Mouse (Mus musculus) embryonic facial prominence, embryonic 12.5 days (tissue): ENCODE data around the gene Ildr1. TPM values are rescaled to one million over a fixed set of nuclear protein-coding genes. Genes with fewer than 3 reads are reported as not detected.

Experiments
- ATAC-seq: fragments of 200-750 bp; cut with Nextera tagmentation; 2 replicates; pipeline ENCODE4 v1.8.0; 2017; ENCODE audit not compliant: insufficient number of reproducible peaks, insufficient read depth, low FRiP score, low TSS enrichment
- H3K27ac ChIP-seq: fragments of 300-500 bp; sonication (generic); 2 replicates; pipeline ENCODE4 v1.5.1; 2016; ENCODE audit warnings: mild to moderate bottlenecking
- H3K27me3 ChIP-seq: fragments of 300-500 bp; sonication (generic); 2 replicates; pipeline ENCODE4 v1.6.1; 2016; ENCODE audit warnings: mild to moderate bottlenecking, moderate library complexity
- H3K36me3 ChIP-seq: fragments of 300-500 bp; sonication (generic); 2 replicates; pipeline ENCODE4 v1.6.1; 2016; ENCODE audit warnings: mild to moderate bottlenecking
- H3K4me1 ChIP-seq: fragments of 300-500 bp; sonication (generic); 2 replicates; pipeline ENCODE4 v1.6.1; 2016
- H3K4me2 ChIP-seq: fragments of 300-500 bp; sonication (generic); replicated peaks from 2 replicates; pipeline ENCODE4 v1.6.1; 2016; ENCODE audit warnings: mild to moderate bottlenecking, moderate library complexity
- H3K4me3 ChIP-seq: fragments of 300-500 bp; sonication (generic); 2 replicates; pipeline ENCODE4 v1.5.1; 2016; ENCODE audit warnings: mild to moderate bottlenecking
- H3K9ac ChIP-seq: fragments of 300-500 bp; sonication (generic); 2 replicates; pipeline ENCODE4 v1.6.1; 2016; ENCODE audit warnings: mild to moderate bottlenecking, moderate library complexity
- H3K9me3 ChIP-seq: fragments of 300-500 bp; sonication (generic); 2 replicates; pipeline ENCODE4 v1.6.1; 2016; ENCODE audit warnings: mild to moderate bottlenecking, moderate library complexity
- WGBS: fragments of 180-500 bp; shearing (Covaris S2); methylation state at CpG from one replicate; pipeline ENCODE4 v1.1.7; 2016; 5-methylcytosine and 5-hydroxymethylcytosine counted together
- polyA plus RNA-seq: library from polyadenylated mRNA; unstranded; fragments of >200 nt; fragmentation: Nextera tagmentation; extraction: Ambion mirVana; gene quantifications from 2 replicates; pipeline ENCODE4 v1.2.1, GENCODE M21; 2016

The Ildr1 gene
- polyA plus RNA-seq, 1 experiment from 2014 or later = 2.4 TPM

DNA sequence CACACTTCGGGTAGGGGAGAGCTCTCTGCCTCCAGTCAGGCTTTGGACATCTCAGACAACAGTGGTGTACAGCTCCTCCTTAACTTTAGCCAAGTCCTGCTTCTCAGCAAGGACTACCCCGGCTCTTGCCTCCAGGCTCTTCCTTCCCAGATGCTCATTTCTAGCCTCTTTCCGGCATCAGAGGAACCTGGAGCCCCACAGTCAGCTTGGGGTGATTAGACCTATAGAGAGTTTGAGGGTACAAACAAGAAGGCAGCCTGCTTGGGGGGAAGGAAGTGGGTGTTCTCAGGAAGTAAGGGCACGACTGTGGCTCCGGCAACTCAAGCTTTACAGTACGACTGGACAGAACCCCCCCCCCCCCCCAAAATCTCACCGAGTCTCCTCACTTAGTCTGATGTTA is 15.0 kb downstream of the Ildr1 start:
- H3K36me3 ChIP-seq = no peaks in the 10 kb centered on the region
- H3K4me3 ChIP-seq = no peak overlapping the region
- 74% methylated on average over 7 of the region's 7 CpGs for WGBS
- H3K9ac ChIP-seq = no peak overlapping the region
- ATAC-seq = no peak
- no peak overlapping the region for H3K27ac ChIP-seq
- no peaks in the 10 kb centered on the region for H3K4me1 ChIP-seq
- no peaks in the 10 kb centered on the region for H3K9me3 ChIP-seq
- no peaks in the 10 kb centered on the region for H3K27me3 ChIP-seq
- H3K4me2 ChIP-seq = no peak overlapping the region

DNA sequence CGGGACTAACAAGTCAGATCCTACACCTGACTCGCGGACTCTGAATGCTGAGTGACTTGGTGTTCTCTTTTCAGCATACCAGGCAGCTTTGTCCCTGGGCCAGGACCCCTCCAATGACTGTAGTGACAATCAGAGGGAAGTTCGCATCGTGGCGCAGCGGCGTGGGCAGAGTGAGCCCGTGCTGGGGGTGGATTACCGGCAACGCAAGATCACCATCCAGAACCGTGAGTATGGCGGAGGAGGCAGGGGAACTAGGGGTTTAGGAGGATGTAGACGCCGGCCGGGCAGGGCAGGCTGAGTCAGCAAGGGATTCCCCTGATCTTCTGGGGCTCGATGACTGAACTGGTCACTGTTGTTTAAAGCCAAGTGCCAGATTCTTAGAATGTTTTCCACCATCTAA is 15.6 kb downstream of the Ildr1 start:
- Histone ChIP-seq H3K4me1 (no peaks in the 10 kb centered on the region), H3K4me2 (no peak overlapping the region), H3K27ac (no peak overlapping the region), H3K27me3 (no peaks in the 10 kb centered on the region), H3K9ac (no peak overlapping the region), H3K36me3 (no peaks in the 10 kb centered on the region), H3K9me3 (no peaks in the 10 kb centered on the region), H3K4me3 (no peak overlapping the region)
- ATAC-seq = no peak
- 93% methylated on average over 17 of the region's 17 CpGs for WGBS

DNA sequence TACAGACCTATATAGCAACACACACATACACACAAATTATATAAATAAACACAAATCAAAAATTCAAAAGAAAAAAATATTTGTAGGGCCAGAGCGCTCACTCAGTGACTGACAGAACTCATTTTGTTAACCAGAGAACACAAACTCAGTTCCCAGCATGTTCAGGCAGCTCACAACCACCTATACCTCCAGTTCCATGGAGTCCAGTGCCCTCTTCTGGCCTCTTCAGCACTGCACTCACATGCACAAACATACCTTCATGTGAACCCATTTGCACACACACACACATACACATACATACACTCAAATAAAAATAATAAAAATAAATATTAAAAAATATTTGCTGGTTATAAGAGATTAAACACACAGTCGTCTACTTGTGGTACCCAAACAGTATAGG is 17.0 kb downstream of the Ildr1 start:
- H3K4me1 ChIP-seq = no peaks in the 10 kb centered on the region
- H3K27ac ChIP-seq = no peak overlapping the region
- no peak overlapping the region for H3K9ac ChIP-seq
- WGBS = 91% methylated on average over 2 of the region's 2 CpGs
- H3K4me2 ChIP-seq = no peak overlapping the region
- H3K27me3 ChIP-seq = no peaks in the 10 kb centered on the region
- H3K36me3 ChIP-seq = no peaks in the 10 kb centered on the region
- ATAC-seq = no peak
- no peaks in the 10 kb centered on the region for H3K9me3 ChIP-seq
- H3K4me3 ChIP-seq = no peak overlapping the region

DNA sequence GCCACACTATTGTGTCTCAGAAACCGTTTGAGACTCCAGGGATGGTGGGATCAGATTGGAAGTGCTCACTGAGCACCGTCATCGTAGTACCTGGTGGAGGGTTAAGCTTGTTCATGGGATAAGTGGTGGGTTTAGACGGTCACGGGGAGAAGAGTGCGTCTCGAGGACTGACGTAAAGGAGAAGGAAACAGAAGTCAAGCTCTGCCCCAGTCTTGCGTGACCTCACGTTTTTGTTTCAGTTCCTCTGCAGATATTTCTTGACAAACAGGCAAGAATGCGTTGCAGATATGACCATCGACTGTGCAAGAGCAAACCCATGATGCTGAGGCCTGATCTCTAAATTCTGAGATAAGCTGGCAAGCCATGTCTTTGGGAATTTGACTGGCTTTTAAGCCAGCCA is 18.0 kb downstream of the Ildr1 start:
- H3K9ac ChIP-seq = no peak overlapping the region
- H3K36me3 ChIP-seq = no peaks in the 10 kb centered on the region
- H3K9me3 ChIP-seq = no peaks in the 10 kb centered on the region
- H3K4me3 ChIP-seq = no peak overlapping the region
- H3K27me3 ChIP-seq = no peaks in the 10 kb centered on the region
- no peak overlapping the region for H3K4me2 ChIP-seq
- 87% methylated on average over 12 of the region's 12 CpGs for WGBS
- H3K4me1 ChIP-seq = no peaks in the 10 kb centered on the region
- ATAC-seq = no peak
- no peak overlapping the region for H3K27ac ChIP-seq

DNA sequence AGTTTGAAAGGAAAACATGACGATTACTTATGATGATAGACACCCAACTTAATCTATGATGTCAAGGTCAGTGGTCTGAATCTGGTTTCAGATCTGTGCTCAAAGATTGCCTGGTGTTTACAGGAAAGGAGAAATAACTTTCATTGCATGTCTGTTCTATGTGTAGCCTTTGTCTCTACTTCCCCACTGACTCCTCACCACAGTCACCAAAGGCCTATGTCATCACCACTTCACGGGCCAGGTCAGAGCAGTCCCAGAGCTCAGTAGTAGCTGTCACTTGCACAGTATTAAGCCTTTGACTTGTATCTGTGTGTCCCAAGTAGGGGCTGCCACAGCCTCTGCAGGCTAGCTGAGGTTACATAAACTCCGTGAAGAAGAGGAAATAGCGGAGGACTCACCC is 23.7 kb downstream of the Ildr1 start:
- Histone ChIP-seq H3K9ac (no peak overlapping the region), H3K9me3 (no peaks in the 10 kb centered on the region), H3K27me3 (no peaks in the 10 kb centered on the region), H3K36me3 (no peaks in the 10 kb centered on the region), H3K4me3 (no peak overlapping the region), H3K27ac (no peak overlapping the region), H3K4me2 (no peak overlapping the region), H3K4me1 (no peaks in the 10 kb centered on the region)
- no peak for ATAC-seq
- 84% methylated on average over 4 of the region's 4 CpGs for whole genome bisulfite sequencing

DNA sequence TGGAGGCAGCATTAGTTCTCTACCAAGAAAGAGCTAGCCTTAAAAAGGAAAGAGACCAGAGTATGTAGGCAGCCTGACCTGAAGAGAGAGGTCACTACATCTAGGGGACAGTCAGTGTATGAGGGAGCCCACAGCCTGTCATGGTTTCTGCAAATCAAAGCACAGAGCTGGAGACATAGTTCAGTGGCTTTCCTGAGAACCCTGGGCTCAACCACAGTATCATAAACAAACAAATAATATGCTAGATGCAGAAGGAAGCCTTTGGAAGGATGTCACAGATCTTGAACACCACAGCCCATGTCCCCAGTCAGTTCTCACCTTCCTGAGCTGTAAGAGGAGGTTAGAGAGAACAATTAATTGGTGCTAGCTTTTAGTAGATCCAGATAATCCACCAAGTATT is 24.9 kb downstream of the Ildr1 start:
- Histone ChIP-seq H3K4me1 (no peaks in the 10 kb centered on the region), H3K27me3 (no peaks in the 10 kb centered on the region), H3K9me3 (no peaks in the 10 kb centered on the region), H3K27ac (no peak overlapping the region), H3K4me3 (no peak overlapping the region), H3K4me2 (no peak overlapping the region), H3K36me3 (no peaks in the 10 kb centered on the region), H3K9ac (no peak overlapping the region)
- ATAC-seq = no peak

DNA sequence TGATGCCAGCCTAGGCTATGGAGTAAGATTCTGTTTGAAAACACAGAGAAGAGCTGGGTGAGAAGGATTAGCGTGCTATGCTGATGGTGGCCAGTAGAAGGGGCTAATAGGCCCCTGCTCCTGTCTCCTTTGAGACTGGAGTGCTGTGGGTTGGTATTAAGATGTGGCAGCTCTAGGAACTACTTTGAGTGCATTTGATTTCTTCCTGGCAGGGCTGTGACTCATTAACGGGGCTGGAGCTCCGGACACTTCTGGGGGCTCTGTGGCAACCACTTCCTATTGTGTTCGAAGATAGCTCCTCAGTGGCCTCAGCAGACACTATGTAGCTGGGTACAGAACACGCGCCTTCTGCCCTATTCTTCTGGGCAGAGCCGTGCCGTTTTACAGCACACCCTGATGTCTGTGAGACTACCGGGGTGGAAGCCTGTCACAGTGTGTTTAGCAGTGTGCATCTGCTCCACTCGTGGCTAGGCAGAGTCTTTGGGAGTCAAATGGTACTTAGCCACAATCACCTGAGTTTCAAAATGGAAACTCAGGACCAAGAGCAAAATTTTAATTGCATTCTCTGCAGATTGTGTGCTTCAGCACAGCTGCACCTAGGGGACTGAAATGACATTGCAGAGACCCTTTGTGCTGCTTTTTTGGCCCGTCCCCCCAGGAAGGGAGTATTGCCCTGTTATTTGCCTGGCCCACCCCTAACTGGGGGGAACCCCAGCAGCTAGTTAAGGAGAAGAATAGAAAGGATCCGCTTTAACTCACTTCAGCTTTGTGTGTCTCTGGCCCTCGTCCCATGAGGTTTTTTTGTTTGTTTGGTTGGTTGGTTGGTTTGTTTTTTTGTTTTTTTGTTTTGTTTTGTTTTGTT is 26.6 kb downstream of the Ildr1 start:
- H3K27ac ChIP-seq = no peak overlapping the region
- no peak overlapping the region for H3K4me2 ChIP-seq
- no peaks in the 10 kb centered on the region for H3K27me3 ChIP-seq
- H3K4me1 ChIP-seq = no peaks in the 10 kb centered on the region
- H3K9ac ChIP-seq = no peak overlapping the region
- H3K9me3 ChIP-seq = no peaks in the 10 kb centered on the region
- no peak overlapping the region for H3K4me3 ChIP-seq
- H3K36me3 ChIP-seq = no peaks in the 10 kb centered on the region
- ATAC-seq = no peak
- 59% methylated on average over 13 of the region's 13 CpGs for WGBS

DNA sequence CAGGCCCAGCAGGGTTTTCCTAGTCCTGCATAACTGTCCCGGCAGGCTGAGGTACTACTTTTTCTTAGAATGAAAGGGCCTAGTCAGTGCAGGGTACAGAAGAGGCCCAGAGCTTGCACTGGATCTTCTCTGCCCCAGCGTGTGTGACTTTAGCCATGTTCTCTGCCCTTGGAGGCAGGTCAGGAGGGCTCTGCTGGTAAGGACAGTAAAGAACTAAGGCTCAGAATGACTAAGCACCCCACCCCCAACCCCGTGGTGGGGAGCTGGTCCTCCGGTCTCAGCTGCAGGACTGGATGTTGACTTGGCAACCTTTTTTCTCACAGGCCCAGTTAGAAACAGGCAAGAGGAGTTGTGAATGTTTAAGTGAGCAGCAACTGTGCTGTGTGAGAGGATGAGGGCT is 29.0 kb downstream of the Ildr1 start:
- Histone ChIP-seq H3K4me3 (no peak overlapping the region), H3K4me1 (no peaks in the 10 kb centered on the region), H3K9me3 (no peaks in the 10 kb centered on the region), H3K36me3 (no peaks in the 10 kb centered on the region), H3K4me2 (no peak overlapping the region), H3K27ac (no peak overlapping the region), H3K9ac (no peak overlapping the region), H3K27me3 (no peaks in the 10 kb centered on the region)
- WGBS = 18% methylated on average over 4 of the region's 4 CpGs
- ATAC-seq = 0 out of 2 replicates have a peak, but pooled peaks have one; percentile 41

DNA sequence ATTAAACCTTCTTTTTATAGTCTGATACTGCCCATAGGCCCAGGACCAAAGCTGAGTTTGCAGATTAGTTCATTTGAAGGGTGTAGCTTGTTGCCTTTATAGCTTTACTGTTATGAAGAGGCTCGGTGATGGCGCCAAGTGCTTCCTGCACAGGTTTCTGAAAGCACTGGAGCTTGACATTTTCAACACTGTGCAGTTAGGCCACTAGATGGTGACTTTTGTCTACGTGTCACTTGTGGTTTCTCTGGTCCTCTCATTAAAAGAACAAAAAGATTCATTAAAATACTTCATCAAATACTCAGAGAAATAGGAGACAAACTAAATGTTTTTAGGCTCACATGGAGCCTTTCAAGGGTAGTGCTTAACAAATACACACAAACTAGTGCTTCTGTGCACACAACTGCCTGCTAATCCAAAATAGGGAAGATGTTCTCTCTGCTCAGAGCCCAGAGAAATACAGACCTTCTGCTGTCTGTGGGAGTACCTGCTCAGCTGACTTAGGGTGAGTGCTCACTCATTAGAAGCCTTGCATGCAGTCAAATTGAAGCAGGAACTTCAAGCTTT is 30.2 kb downstream of the Ildr1 start:
- Histone ChIP-seq H3K9me3 (no peaks in the 10 kb centered on the region), H3K27me3 (no peaks in the 10 kb centered on the region), H3K27ac (no peak overlapping the region), H3K4me1 (no peaks in the 10 kb centered on the region), H3K4me3 (no peak overlapping the region), H3K36me3 (no peaks in the 10 kb centered on the region), H3K9ac (no peak overlapping the region), H3K4me2 (no peak overlapping the region)
- 69% methylated on average over 3 of the region's 3 CpGs for WGBS
- ATAC-seq = no peak

DNA sequence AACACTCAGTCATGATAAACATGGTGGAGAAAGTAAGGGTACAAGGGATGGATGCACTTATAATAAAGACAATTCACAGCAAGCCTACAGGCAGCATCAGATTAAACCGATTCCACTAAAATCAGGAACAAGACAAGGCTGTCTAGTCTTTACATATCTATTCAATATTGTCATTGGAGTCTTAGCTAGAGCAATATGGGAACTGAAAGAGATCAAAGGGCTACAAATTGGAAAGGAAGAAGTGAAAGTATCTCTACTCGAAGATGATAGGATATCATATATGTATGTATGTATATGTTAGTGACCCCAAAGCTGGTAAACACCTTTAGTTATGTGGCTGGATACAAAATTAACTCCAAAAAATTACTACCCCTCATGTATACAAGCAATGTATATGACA is 35.2 kb downstream of the Ildr1 start:
- Histone ChIP-seq H3K27me3 (no peaks in the 10 kb centered on the region), H3K9ac (no peak overlapping the region), H3K27ac (no peak overlapping the region), H3K9me3 (no peaks in the 10 kb centered on the region), H3K36me3 (no peaks in the 10 kb centered on the region), H3K4me1 (no peaks in the 10 kb centered on the region), H3K4me2 (no peak overlapping the region), H3K4me3 (no peak overlapping the region)
- no peak for ATAC-seq
- 91% methylated on average over 2 of the region's 2 CpGs for WGBS

DNA sequence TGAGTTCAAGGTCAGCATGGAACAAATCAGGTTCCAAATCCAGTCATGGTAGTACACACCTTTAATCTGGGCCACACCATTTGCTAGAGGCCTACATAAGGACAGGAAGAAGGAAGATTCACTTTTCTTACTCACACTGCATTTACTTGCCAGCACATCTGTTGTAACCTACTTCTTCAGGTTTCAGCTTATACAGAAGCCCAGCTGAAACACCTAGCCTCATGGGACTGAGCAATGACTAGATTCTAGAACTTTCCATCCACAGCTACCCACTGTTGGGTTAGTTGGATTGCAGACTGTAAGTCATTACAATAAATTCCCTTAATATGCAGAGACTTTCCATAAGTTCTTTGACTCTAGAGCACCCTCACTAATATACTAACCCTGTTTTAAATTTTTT is 38.8 kb downstream of the Ildr1 start:
- no peak overlapping the region for H3K4me3 ChIP-seq
- H3K9me3 ChIP-seq = no peaks in the 10 kb centered on the region
- H3K27me3 ChIP-seq = no peaks in the 10 kb centered on the region
- no peaks in the 10 kb centered on the region for H3K4me1 ChIP-seq
- H3K4me2 ChIP-seq = no peak overlapping the region
- H3K27ac ChIP-seq = no peak overlapping the region
- H3K36me3 ChIP-seq = no peaks in the 10 kb centered on the region
- H3K9ac ChIP-seq = no peak overlapping the region
- ATAC-seq = no peak

DNA sequence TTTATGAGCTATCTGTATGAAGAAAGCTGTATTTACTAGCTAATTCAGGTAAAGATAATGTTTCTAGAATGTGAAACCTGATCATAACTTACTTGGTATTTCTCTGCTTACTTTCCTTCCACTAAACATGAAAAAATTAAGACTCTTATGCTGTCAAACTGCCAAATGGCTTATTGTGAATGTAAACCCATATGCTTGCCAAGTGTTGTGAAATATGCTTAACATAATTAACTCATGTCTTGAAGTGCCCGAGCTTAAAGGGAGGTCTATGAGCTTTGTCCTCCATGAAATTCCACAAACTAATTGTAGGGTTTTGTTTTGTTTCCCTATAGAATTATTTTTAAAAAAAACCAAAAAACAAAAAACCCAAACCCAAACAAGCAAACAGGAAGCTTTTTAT is 40.0 kb downstream of the Ildr1 start:
- no peaks in the 10 kb centered on the region for H3K27me3 ChIP-seq
- H3K36me3 ChIP-seq = no peaks in the 10 kb centered on the region
- no peaks in the 10 kb centered on the region for H3K4me1 ChIP-seq
- no peak for ATAC-seq
- no peak overlapping the region for H3K4me3 ChIP-seq
- H3K27ac ChIP-seq = no peak overlapping the region
- 61% methylated on average over 1 of the region's 1 CpGs for WGBS
- no peaks in the 10 kb centered on the region for H3K9me3 ChIP-seq
- H3K4me2 ChIP-seq = no peak overlapping the region
- H3K9ac ChIP-seq = no peak overlapping the region
